Mouse (Mus musculus) olfactory bulb, adult 2 months (tissue): ENCODE data around the gene Dpf1. TPM values are rescaled to one million over a fixed set of nuclear protein-coding genes. Genes with fewer than 3 reads are reported as not detected.
A peak's percentile ranks its signal among the peaks of the same experiment; 100 is the strongest.

Experiments used
- H3K27ac ChIP-seq: fragments of 200-500 bp; 2 replicates; pipeline ENCODE4 v1.5.1; 2012; ENCODE audit warnings: low read depth, low read length; ENCODE audit not compliant: insufficient read depth
- H3K4me1 ChIP-seq: fragments of 200-500 bp; 2 replicates; pipeline ENCODE4 v1.6.1; 2012; ENCODE audit warnings: low read length; ENCODE audit not compliant: control insufficient read depth, insufficient read depth
- H3K4me3 ChIP-seq: fragments of 200-500 bp; 2 replicates; pipeline ENCODE4 v1.5.1; 2012; ENCODE audit warnings: mild to moderate bottlenecking, low read depth, low read length, moderate library complexity; ENCODE audit not compliant: insufficient read depth
- CTCF ChIP-seq: fragments of 200-500 bp; IDR thresholded peaks from 2 replicates; pipeline ENCODE4 v1.5.1; 2012; ENCODE audit warnings: low read depth, mild to moderate bottlenecking, low read length, moderate library complexity; ENCODE audit not compliant: insufficient read depth
- POLR2A ChIP-seq: fragments of 200-500 bp; IDR thresholded peaks from 2 replicates; pipeline ENCODE4 v1.6.1; 2012; ENCODE audit warnings: mild to moderate bottlenecking, low read depth, low read length, moderate library complexity; ENCODE audit not compliant: insufficient read depth
- WGBS: fragments of 180-500 bp; shearing (Covaris S2); methylation state at CpG from one replicate; pipeline ENCODE4 v1.1.7; 2018; 5-methylcytosine and 5-hydroxymethylcytosine counted together
- polyA plus RNA-seq: library from polyadenylated mRNA; stranded (reverse); fragments of >200 nt; gene quantifications from 2 replicates; pipeline ENCODE4 v1.2.4, GENCODE M21; 2012; ENCODE audit warnings: low replicate concordance; ENCODE audit not compliant: missing spikeins, insufficient read depth, insufficient read length

The Dpf1 gene
- polyA plus RNA-seq, 1 experiment, result not detected

DNA sequence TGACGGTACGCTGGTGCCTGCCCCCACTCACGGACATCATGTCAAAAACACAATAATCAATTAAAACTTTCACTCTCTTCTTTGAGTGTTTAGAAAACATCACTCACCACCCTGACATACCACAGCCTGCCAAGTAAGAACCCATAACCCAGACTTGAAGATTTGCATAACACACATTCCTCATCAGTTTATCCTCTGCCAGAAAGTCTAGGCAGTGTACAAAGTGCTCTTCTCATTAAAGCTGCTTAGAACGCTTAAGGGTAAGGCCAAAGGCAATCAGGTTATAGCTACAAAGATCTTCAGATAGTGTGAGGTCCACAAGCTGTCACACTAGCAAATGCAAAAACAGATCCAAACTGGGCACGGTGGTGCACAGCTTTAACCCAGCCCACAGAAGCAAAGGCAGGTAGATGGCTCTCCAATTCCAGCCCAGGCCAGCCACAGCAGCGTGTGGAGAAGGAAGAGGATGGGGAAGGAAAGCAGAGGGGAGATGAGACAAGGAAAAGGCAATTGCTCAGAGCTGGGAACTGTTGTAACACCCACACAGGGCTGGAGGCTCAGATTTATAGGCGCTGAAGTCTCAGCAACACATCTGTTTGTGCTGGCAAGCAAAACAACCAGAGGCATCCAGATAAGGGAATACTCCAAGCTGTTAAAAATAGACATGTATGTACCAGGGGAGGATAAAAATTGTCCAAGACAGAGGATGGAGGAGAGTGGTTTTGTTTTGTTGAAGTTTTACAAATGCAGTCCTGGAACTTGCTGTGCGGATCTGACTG, 31.9 kb upstream of the Dpf1 start:
- TF ChIP-seq POLR2A, result no peak
- TF ChIP-seq CTCF, result no peak
- WGBS, result 40% methylated on average over 8 of the region's 8 CpGs
- Histone ChIP-seq H3K4me3 (no peak overlapping the region), H3K27ac (peak overlapping the region; percentile 83), H3K4me1 (peaks cover 8% of the 10 kb centered on the region)

DNA sequence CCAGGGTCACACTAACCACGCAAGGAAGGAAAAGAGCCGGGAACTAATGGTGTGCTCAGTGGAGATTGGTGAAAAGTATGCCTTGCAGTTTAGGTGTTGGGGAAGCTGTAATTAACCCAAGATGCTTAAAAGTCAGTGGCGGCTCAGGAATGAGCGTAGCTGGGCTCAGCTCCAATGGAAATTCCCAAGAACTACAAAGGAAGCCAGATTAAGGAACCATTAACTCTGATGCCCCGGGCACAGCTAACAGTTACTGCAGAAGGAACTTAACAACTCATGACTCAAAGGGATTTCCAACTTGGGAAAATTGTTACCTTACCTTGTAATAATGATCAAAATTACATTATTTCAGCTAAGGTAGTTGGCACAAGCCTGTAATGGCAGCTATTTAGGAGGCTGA, 27.0 kb upstream of the Dpf1 start:
- 36% methylated on average over 5 of the region's 5 CpGs for WGBS
- no peak overlapping the region for H3K27ac ChIP-seq

GRCm38 (mm10) chr7:29277510-29277909, 26.2 kb upstream of the Dpf1 start:
- WGBS, result 95% methylated on average over 4 of the region's 4 CpGs
- H3K4me3 ChIP-seq, result no peak overlapping the region
- H3K27ac ChIP-seq, result no peak overlapping the region
- H3K4me1 ChIP-seq, result peaks cover 12% of the 10 kb centered on the region
- TF ChIP-seq POLR2A, result no peak
- TF ChIP-seq CTCF, result no peak

More for the DNA sequence above, 27.0 kb upstream of the Dpf1 start:
- Histone ChIP-seq H3K4me3 (no peak overlapping the region), H3K4me1 (peaks cover 10% of the 10 kb centered on the region)
- TF ChIP-seq CTCF, result no peak
- TF ChIP-seq POLR2A, result no peak

GRCm38 (mm10) chr7:29279261-29279660, 24.5 kb upstream of the Dpf1 start:
- no peak for TF ChIP-seq POLR2A
- TF ChIP-seq CTCF, result no peak

GRCm38 (mm10) chr7:29279924-29280323, 23.8 kb upstream of the Dpf1 start:
- TF ChIP-seq POLR2A (no peak), CTCF (no peak)
- 91% methylated on average over 8 of the region's 8 CpGs for WGBS

More at GRCm38 (mm10) chr7:29279261-29279660, 24.5 kb upstream of the Dpf1 start:
- Histone ChIP-seq H3K27ac (no peak overlapping the region), H3K4me1 (peaks cover 12% of the 10 kb centered on the region), H3K4me3 (no peak overlapping the region)

GRCm38 (mm10) chr7:29280801-29281200, 22.9 kb upstream of the Dpf1 start:
- WGBS, result 12% methylated on average over 13 of the region's 13 CpGs
- no peak for TF ChIP-seq POLR2A
- no peak for TF ChIP-seq CTCF
- Histone ChIP-seq H3K4me1 (peaks cover 12% of the 10 kb centered on the region), H3K27ac (no peak overlapping the region), H3K4me3 (peak overlapping the region; percentile 49; the same call in 1 of the 2 replicates)

More at GRCm38 (mm10) chr7:29279924-29280323, 23.8 kb upstream of the Dpf1 start:
- no peak overlapping the region for H3K4me3 ChIP-seq
- no peak overlapping the region for H3K27ac ChIP-seq
- peaks cover 12% of the 10 kb centered on the region for H3K4me1 ChIP-seq

- no peak for TF ChIP-seq POLR2A
- no peak for TF ChIP-seq CTCF
- peak within 1 kb of the TSS; percentile 49 for H3K4me3 ChIP-seq
- no peak within 1 kb of the TSS for H3K27ac ChIP-seq
- peaks cover 12% of the 10 kb centered on the region for H3K4me1 ChIP-seq
- under 1% methylated on average over 80 of the region's 80 CpGs for WGBS
Measured at GRCm38 (mm10) chr7:29281201-29282073, 22.3 kb upstream of the Dpf1 start, which contains the start of gene Spint2. Spint2 (minus strand) TSS chr7:29281912.

GRCm38 (mm10) chr7:29282074-29282554, 21.6 kb upstream of the Dpf1 start:
- TF ChIP-seq POLR2A (no peak), CTCF (no peak)
- peak overlapping the region; percentile 49 for H3K4me3 ChIP-seq
- H3K4me1 ChIP-seq, result peaks cover 12% of the 10 kb centered on the region
- H3K27ac ChIP-seq, result no peak overlapping the region
- WGBS, result 19% methylated on average over 21 of the region's 21 CpGs
